Mouse (Mus musculus): ENCODE results near the gene Syn1.

Syn1 gene

GRCm38 (mm10) chrX:20862105-20863065, 58.4 kb downstream of the Syn1 start:
- no peak for DNase-seq (ENCODE audit: low spot score in 2 of 2)

GRCm38 (mm10) chrX:20861453-20862104, 59.2 kb downstream of the Syn1 start:
- DNase-seq (ENCODE audit: low spot score in 2 of 2): no peak

DNA sequence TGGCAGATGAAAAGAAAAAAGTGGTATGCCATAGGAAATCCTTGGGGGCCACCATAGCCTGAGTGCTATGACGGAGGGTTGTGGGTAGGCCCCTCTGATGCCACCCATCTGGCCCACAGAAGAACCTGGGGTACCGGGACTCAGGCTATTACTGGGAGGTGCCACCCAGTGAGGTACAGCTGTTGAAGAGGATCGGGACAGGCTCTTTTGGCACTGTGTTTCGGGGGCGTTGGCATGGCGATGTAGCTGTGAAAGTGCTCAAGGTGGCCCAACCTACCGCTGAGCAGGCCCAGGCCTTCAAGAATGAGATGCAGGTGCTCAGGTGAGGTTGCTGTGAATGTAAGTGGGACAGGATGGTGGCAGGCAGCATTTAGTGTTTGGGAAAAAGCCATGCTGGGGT, 67.0 kb downstream of the Syn1 start:
- no peak for DNase-seq (ENCODE audit: low spot score in 2 of 2)

- peak; percentile 93 to 95 for DNase-seq (ENCODE audit: low spot score in 2 of 2)
These were observed 72.4 kb downstream of the Syn1 start for GRCm38 (mm10) chrX:20848256-20848984.

- no peak for DNase-seq (ENCODE audit: low spot score in 2 of 2)
These were observed 73.0 kb downstream of the Syn1 start for GRCm38 (mm10) chrX:20847816-20848215.

DNA sequence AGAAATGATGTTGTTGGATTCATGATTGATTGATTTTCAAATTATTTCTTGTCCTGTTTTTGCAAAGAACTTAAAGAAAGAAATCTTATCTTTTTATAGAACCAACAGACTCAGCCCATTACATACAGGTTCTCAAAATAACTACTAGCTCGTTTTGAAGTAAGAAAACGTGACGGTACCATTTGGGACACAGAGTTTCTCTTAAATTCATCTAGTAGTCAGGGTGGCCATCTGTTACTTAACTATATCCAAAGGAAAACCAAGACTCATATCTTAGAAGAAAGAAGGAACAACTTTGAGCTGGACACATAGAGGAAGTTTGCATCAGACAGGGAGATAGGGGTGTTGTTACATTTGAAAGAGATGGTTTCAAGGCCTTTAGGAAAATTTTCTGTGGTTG, 73.6 kb downstream of the Syn1 start:
- no peak for DNase-seq (ENCODE audit: low spot score in 2 of 2)

DNA sequence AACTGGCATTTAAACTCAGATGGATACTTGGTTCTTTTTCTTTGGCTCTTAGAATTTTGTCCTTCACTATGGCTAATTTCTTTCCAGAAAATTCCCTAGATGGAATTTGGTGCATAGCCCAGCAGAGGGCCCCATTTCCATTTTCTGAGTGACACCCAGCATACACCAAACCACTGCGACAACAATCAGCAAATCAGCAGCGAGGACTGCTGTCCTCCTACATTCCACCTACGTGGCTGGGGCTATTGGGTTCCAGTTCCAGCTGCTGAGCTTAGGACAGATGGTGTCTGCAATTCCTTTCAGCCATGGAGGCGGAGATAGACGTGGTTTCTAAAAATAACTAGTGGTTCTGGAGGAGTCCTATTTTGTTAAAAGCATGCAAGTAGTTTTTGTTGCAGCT, 91.9 kb downstream of the Syn1 start:
- DNase-seq (ENCODE audit: low spot score in 2 of 2): peak; percentile 65 to 82

- peak in 1 of 2 experiments; percentile 55 for DNase-seq (ENCODE audit: low spot score in 2 of 2)
These were observed 100.9 kb downstream of the Syn1 start for GRCm38 (mm10) chrX:20819708-20820426.

DNA sequence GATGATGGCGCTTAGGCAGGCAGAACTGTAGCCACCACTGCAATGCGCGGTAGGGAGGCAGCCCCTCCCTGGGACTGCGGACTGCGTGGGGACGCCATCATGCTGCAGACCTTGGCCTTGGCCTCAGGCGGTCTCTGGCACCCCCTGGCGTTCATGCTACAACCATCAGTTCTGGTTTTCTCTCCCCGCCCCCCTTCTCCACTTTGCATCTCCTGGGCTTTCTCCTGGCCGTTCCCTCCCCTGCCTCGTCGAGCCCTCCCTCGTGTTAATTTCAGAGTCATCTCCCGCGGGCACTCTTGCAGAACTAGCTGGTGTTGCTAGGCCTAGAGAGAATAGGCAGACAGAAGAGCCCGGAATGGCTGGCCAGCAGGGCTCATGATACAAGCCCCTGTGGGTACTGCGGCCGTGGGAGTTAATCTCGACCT, 101.6 kb downstream of the Syn1 start:
- DNase-seq (ENCODE audit: low spot score in 2 of 2): peak; percentile 37 to 84

DNA sequence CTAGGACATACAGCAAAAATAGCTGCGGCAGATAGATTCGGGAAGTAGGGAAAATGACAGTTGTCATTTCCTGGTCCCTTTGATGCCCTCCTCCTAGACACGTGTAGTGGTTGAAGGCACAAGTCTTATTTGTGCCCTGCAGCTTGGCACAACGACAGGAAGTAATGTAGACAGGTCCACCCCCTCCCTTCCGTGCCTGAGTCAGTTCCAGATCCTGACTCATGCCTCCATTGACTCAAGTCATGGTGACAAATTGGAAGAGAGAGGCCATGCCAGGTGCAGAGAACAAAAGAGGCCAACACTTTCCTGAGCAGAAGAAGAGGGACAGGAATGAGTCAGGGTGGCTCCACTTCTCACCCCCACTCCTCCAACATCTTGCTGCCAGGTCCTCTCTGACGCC, 103.8 kb downstream of the Syn1 start:
- peak in 1 of 2 experiments; percentile 34 for DNase-seq (ENCODE audit: low spot score in 2 of 2)

All from left cerebral cortex, adult 9 months (tissue).